Mouse (Mus musculus) limb, embryonic 12.5 days (tissue): Measurements from ENCODE around the gene Nup210. TPM values are rescaled to one million over a fixed set of nuclear protein-coding genes. Genes with fewer than 3 reads are reported as not detected.
"Not testable (repeated sequence)": the region's sequence is repeated elsewhere in the genome, so short reads cannot be mapped to it uniquely, and the experiment has no call there.

Source experiments
- ATAC-seq: fragments of 200-750 bp; cut with Nextera tagmentation; 2 replicates; pipeline ENCODE4 v1.8.0; 2017; ENCODE audit warnings: low read depth, moderate TSS enrichment; ENCODE audit not compliant: insufficient number of reproducible peaks, insufficient read depth, low FRiP score, low TSS enrichment
- H3K27ac ChIP-seq: fragments of 300-500 bp; sonication (generic); 2 replicates; pipeline ENCODE4 v1.5.1; 2016; ENCODE audit warnings: mild to moderate bottlenecking, moderate library complexity
- H3K27me3 ChIP-seq: fragments of 300-500 bp; sonication (generic); 2 replicates; pipeline ENCODE4 v1.6.1; 2016; ENCODE audit warnings: mild to moderate bottlenecking, moderate library complexity
- H3K36me3 ChIP-seq: fragments of 300-500 bp; sonication (generic); 2 replicates; pipeline ENCODE4 v1.6.1; 2016; ENCODE audit warnings: mild to moderate bottlenecking, moderate library complexity
- H3K4me1 ChIP-seq: fragments of 300-500 bp; sonication (generic); replicated peaks from 2 replicates; pipeline ENCODE4 v1.6.1; 2016
- H3K4me2 ChIP-seq: fragments of 300-500 bp; sonication (generic); 2 replicates; pipeline ENCODE4 v1.6.1; 2016; ENCODE audit warnings: mild to moderate bottlenecking, moderate library complexity
- H3K4me3 ChIP-seq: fragments of 300-500 bp; sonication (generic); replicated peaks from 2 replicates; pipeline ENCODE4 v1.5.1; 2016; ENCODE audit warnings: mild to moderate bottlenecking
- H3K9ac ChIP-seq: fragments of 300-500 bp; sonication (generic); replicated peaks from 2 replicates; pipeline ENCODE4 v1.6.1; 2016; ENCODE audit warnings: mild to moderate bottlenecking, moderate library complexity
- H3K9me3 ChIP-seq: fragments of 300-500 bp; sonication (generic); 2 replicates; pipeline ENCODE4 v1.6.1; 2016; ENCODE audit warnings: mild to moderate bottlenecking, moderate library complexity
- WGBS: fragments of 180-500 bp; shearing (Covaris S2); methylation state at CpG from one replicate; pipeline ENCODE4 v1.1.7; 2016; 5-methylcytosine and 5-hydroxymethylcytosine counted together
- polyA plus RNA-seq: library from polyadenylated mRNA; unstranded; fragments of >200 nt; fragmentation: Nextera tagmentation; extraction: Ambion mirVana; gene quantifications from 2 replicates; pipeline ENCODE4 v1.2.1, GENCODE M21; 2016

Nup210 gene
- polyA plus RNA-seq, 1 experiment from 2014 or later, result 5.4 TPM

DNA sequence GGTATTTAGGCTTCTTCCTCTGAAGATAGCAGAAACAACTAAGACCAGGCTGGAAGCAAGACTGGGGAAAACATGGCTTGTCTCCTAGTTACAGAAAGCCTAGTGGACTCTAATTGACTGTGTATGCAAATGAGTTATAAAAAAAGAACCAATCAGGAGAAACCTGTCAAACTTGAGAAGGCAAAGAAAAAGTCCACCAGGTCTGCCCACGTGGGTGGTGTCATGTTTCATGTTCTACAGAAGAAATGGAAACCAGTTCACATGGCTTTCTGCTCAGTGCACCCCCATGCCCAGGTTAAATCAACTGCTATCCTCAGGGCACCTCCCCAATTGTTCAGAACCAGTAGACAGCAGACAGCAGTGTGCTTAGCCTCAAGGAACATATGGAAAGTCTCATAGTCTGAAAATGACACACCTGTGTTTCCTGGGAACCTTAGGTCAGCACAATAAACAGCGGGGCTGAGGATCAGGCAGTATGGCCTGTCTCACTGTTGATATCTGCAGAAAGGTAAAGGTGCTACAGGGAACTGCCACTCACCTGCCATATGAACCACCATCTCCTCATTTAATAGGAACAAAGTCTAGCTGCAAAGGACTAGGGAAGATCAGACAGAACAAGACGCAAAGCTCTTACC, 11.7 kb downstream of the Nup210 start:
- ATAC-seq, result peak; percentile 32; the same call in 1 of the 2 replicates
- Histone ChIP-seq H3K4me3 (no peak overlapping the region), H3K9me3 (no peaks in the 10 kb centered on the region), H3K27ac (peak overlapping the region; percentile 59; the same call in 1 of the 2 replicates), H3K4me2 (no peak overlapping the region), H3K27me3 (no peaks in the 10 kb centered on the region), H3K36me3 (no peaks in the 10 kb centered on the region), H3K4me1 (peaks cover 15% of the 10 kb centered on the region), H3K9ac (no peak overlapping the region)
- WGBS, result 47% methylated on average over 3 of the region's 3 CpGs

DNA sequence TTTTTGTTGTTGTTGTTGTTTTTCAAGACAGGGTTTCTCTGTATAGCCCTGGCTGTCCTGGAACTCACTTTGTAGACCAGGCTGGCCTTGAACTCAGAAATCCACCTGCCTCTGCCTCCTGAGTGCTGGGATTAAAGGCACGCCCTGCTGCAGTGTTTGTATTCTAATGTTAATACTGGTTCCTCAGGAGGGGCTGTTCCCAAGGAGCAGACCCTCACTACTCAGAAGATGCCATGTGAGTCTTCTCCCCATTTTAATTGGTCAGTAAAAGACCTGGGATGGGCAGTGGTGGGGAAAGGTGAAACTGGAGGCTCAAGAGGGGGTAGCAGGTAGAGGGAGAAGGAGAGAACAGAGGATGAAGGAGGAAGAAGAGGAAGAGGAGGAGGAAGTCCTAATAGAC, 13.2 kb downstream of the Nup210 start:
- 87% methylated on average over 1 of the region's 1 CpGs for WGBS
- H3K4me3 ChIP-seq, H3K4me2 ChIP-seq, H3K27me3 ChIP-seq, ATAC-seq, H3K36me3 ChIP-seq, H3K9me3 ChIP-seq, H3K27ac ChIP-seq, H3K9ac ChIP-seq: not testable (repeated sequence)
- H3K4me1 ChIP-seq, result peaks cover 12% of the 10 kb centered on the region

DNA sequence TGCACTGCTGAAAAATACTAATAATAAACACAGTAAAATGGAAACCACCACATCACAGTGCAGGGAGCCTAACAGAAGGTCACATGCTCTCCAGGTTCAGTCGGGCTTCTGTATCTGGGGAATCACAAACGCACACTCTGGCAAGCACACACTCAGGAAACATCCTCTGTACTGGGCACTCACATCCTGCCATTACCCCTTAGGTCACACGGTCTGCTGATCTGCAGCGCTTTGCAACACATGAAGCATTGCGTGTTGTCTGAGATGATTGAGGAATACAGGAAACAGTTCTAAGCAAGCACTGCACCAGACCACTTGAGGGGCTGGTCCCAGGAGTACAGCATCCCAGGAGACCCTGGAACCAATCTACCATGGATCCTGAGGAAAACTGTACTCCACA, 16.0 kb downstream of the Nup210 start:
- H3K9ac ChIP-seq, result no peak overlapping the region
- no peak overlapping the region for H3K4me2 ChIP-seq
- H3K4me3 ChIP-seq, result no peak overlapping the region
- ATAC-seq, result no peak
- 87% methylated on average over 5 of the region's 5 CpGs for WGBS
- H3K9me3 ChIP-seq, result no peaks in the 10 kb centered on the region
- H3K36me3 ChIP-seq, result no peaks in the 10 kb centered on the region
- no peak overlapping the region for H3K27ac ChIP-seq
- no peaks in the 10 kb centered on the region for H3K27me3 ChIP-seq
- H3K4me1 ChIP-seq, result peaks cover 12% of the 10 kb centered on the region

DNA sequence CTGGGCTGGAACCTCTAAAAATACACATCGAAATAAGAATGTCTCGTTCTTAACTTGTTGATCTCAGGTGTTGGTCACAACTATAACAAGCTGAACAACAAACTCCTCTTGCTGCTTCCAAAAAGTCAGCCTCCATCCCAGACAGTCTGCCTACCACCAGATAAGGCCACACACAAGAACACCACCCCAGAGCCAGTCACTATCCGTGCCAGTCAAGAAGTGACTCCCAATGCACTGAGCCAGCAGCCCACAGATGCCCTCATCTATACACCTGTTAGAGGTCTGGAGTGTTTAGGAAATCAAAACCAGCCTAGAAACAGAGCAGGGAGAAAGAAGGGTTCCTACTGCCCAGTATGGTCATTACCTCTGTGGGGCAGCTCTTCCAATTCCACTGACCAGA, 18.8 kb downstream of the Nup210 start:
- H3K9me3 ChIP-seq, result no peaks in the 10 kb centered on the region
- H3K4me3 ChIP-seq, result no peak overlapping the region
- ATAC-seq, result no peak
- H3K27me3 ChIP-seq, result no peaks in the 10 kb centered on the region
- no peaks in the 10 kb centered on the region for H3K36me3 ChIP-seq
- no peaks in the 10 kb centered on the region for H3K4me1 ChIP-seq
- H3K4me2 ChIP-seq, result no peak overlapping the region
- 92% methylated on average over 3 of the region's 3 CpGs for WGBS
- H3K9ac ChIP-seq, result no peak overlapping the region
- H3K27ac ChIP-seq, result no peak overlapping the region

DNA sequence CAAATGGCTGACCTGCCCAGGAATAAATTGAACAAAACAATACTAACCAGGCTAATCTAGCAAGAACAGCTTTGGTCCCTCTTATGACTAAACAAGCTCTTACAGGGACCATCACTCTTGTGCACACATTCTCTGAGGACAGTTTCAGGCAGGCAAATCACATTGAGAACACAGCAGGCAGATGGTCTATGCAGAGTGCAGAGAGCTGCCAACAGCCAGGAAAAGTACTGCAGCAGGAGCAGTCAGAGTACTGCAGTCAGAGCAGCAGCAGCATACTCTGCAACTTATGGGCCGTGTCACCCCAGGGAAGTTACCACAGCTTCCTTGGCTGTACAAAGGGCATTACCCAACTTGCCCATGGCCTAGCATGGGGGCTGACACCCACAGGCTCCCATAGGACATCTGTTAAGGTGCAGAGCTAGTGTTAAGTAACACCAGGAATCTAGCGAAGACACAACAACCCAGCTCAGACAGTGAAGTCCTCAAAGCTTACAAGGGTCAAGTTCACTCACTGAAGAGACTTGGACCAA, 21.5 kb downstream of the Nup210 start:
- Histone ChIP-seq H3K9ac (no peak overlapping the region), H3K36me3 (no peaks in the 10 kb centered on the region), H3K27ac (no peak overlapping the region), H3K4me1 (peaks cover 13% of the 10 kb centered on the region), H3K4me2 (no peak overlapping the region), H3K4me3 (no peak overlapping the region), H3K27me3 (no peaks in the 10 kb centered on the region), H3K9me3 (no peaks in the 10 kb centered on the region)
- ATAC-seq, result no peak
- 87% methylated on average over 2 of the region's 2 CpGs for whole genome bisulfite sequencing

DNA sequence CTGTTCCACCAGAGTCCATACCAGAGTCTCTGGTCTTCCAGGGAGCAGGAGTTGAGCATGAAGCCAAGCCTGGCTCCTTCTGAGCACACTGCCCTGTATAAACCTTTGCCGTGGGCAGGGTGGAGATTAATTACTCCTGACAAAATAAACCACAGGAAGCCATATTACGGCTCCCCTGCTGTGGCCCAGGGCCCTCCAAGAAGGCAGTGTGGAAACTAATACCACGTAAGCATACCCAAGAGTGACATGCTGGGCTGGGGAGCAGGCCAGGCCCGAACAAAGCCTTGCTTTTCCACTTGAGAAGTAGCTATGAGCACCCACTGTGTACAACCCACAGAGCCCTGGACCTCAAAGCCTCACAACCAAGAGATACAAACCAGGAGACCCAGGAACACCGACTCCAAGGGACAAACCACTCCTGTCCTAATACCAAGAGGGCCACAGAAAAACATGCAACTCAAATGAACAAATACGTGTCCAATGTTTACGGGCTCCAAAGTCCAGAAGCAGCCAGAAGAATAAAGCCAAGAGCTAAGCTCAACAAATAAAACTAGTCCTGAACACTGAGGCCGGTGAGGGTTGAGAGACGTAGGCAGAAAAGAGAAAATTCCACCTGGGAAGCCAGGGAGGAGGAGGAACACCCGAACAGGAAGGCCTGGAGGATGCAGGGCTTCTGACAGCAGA, 24.3 kb downstream of the Nup210 start:
- Histone ChIP-seq H3K36me3 (no peaks in the 10 kb centered on the region), H3K9me3 (no peaks in the 10 kb centered on the region), H3K9ac (no peak overlapping the region), H3K4me2 (no peak overlapping the region), H3K27me3 (no peaks in the 10 kb centered on the region), H3K27ac (peak overlapping the region; percentile 62; the same call in 1 of the 2 replicates), H3K4me3 (no peak overlapping the region), H3K4me1 (peaks cover 13% of the 10 kb centered on the region)
- no peak for ATAC-seq
- 58% methylated on average over 10 of the region's 10 CpGs for WGBS

DNA sequence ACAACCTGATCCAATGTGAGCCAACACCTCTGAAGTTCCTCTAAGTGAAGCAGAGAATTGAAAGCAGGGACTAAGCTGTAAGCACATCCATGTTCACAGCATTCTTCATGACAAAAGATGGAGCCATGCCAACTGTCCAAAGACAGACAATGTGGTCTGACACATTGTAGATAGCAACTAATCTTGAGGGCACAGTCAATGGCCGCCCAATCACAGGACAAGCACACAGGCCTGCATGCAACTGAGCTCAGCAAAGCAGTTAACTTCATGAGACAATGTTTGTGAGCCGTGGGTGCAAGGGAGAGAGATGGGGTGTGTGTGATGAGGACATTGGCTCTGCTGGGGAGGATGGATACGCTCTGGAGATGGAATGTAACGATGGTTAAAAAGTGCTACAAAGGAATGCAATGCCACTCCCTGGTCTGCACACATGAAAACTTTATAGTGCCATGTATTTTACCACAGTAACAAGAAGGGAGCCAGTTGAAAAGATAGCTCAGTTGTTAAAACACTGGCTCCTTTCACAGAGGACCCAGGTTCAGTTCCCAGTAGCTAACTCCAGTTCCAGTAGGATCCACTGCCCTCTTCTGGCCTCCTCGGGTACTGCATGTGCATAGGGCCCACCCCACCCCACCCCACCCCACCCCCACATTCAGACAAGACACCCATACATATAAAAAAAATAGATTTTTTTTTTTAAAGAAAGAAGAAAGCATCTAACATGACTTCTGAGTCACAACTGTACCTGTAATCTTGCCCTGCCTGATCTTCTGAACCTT, 31.3 kb downstream of the Nup210 start:
- Histone ChIP-seq H3K9ac (no peak overlapping the region), H3K9me3 (no peaks in the 10 kb centered on the region), H3K27ac (no peak overlapping the region), H3K4me3 (no peak overlapping the region), H3K36me3 (no peaks in the 10 kb centered on the region), H3K27me3 (no peaks in the 10 kb centered on the region), H3K4me2 (no peak overlapping the region), H3K4me1 (no peaks in the 10 kb centered on the region)
- WGBS, result 79% methylated on average over 5 of the region's 5 CpGs
- no peak for ATAC-seq

DNA sequence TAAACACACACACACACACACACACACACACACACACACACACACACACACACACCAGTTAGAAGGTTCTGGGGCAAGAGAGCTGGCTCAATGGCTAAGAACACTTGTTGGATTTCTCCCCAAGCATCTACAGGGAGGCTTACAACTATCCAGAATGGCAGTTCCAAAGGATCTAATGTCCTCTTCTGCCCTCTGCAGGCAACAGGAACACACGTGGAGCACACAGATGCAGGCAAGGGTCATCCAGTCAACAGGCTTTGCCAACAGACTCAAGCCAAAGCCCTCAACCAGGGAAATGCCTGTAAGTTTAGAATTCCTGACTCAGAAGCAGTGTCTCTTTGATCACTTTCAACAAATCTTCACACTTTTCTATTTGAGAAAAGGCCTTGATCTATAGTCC, 36.6 kb downstream of the Nup210 start:
- Histone ChIP-seq H3K27ac (no peak overlapping the region), H3K4me1 (0 out of 2 replicates have a peak, but pooled peaks cover 6% of the 10 kb centered on the region), H3K9me3 (no peaks in the 10 kb centered on the region), H3K36me3 (no peaks in the 10 kb centered on the region), H3K27me3 (no peaks in the 10 kb centered on the region), H3K4me2 (no peak overlapping the region), H3K4me3 (no peak overlapping the region), H3K9ac (no peak overlapping the region)
- WGBS, result 24% methylated on average over 1 of the region's 1 CpGs
- no peak for ATAC-seq

DNA sequence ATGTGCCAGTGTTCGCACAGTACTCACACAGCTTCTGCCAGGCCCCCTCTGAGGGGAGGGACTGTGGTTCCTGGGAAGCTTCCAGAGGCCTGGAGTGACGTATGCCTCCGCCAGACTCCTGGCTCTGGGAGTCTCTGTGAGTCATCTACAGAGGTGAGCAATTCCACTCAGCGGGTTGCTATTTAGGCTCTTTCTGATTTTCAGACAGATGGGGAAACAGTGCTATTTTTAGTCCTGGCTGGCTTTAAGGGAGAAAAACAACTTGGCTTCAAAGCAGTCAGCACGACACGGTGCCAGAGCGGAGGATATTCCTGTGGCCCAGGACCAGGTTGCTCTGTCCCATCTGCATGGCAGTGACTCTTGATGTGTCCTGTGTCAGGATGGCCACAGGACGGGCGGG, 40.4 kb downstream of the Nup210 start:
- no peak for ATAC-seq
- 81% methylated on average over 9 of the region's 9 CpGs for WGBS
- H3K9me3 ChIP-seq, result no peaks in the 10 kb centered on the region
- no peak overlapping the region for H3K27ac ChIP-seq
- no peaks in the 10 kb centered on the region for H3K27me3 ChIP-seq
- H3K9ac ChIP-seq, result no peak overlapping the region
- no peaks in the 10 kb centered on the region for H3K36me3 ChIP-seq
- H3K4me2 ChIP-seq, result no peak overlapping the region
- H3K4me3 ChIP-seq, result no peak overlapping the region
- 0 out of 2 replicates have a peak, but pooled peaks cover 6% of the 10 kb centered on the region for H3K4me1 ChIP-seq

DNA sequence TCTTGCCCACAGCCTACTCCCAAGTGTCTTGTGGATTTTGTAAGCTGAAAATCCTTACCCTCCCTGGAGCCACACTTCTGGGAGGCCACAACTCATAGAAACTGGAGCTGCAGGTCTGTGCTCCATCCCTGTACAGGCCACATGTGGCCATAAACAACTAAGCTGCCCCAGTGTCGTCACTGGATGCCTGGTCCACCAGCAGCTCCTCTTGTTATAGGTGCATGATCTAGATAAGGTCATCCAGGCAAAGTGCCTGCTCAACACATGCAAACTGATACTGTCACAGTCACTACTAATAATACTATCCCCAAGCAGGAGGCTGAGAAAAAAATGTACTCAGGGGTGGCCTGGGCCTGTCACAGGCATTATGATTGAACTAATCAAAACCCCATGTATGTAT, 48.1 kb downstream of the Nup210 start:
- Histone ChIP-seq H3K4me3 (no peak overlapping the region), H3K9ac (no peak overlapping the region), H3K9me3 (no peaks in the 10 kb centered on the region), H3K27me3 (no peaks in the 10 kb centered on the region), H3K27ac (no peak overlapping the region), H3K36me3 (no peaks in the 10 kb centered on the region), H3K4me1 (no peaks in the 10 kb centered on the region), H3K4me2 (no peak overlapping the region)
- 62% methylated on average over 1 of the region's 1 CpGs for WGBS
- ATAC-seq, result no peak

DNA sequence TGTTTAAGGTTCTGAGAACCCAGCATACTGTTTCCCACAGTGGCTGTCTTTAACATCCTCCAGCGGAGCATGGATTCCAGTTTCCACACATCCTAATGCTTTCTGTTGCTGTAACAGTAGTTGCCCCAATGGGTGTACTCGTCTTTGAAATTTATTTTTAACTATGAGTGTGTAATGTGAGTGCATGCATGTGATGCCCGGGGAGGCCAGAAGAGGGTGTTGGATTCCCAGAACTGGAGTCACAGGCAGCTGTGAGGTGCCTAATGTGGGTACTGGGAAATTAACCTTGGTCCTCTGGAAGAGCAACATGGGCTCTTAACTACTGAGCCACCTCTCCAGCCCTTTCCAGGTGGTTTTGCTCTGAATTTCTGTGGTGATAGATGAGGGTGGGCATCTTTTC, 49.6 kb downstream of the Nup210 start:
- Histone ChIP-seq H3K27ac (no peak overlapping the region), H3K9ac (no peak overlapping the region), H3K27me3 (no peaks in the 10 kb centered on the region), H3K4me1 (no peaks in the 10 kb centered on the region), H3K4me3 (no peak overlapping the region), H3K9me3 (no peaks in the 10 kb centered on the region), H3K36me3 (no peaks in the 10 kb centered on the region), H3K4me2 (no peak overlapping the region)
- 95% methylated on average over 3 of the region's 3 CpGs for WGBS
- ATAC-seq, result no peak
